Mouse (Mus musculus): ENCODE results near the gene Lamtor4. TPM values are rescaled to one million over a fixed set of nuclear protein-coding genes. Genes with fewer than 3 reads are reported as not detected.
A peak's percentile ranks its signal among the peaks of the same experiment; 100 is the strongest.

Gene Lamtor4
- polyA plus RNA-seq, 1 experiment from 2014 or later, result 38.9 TPM

GRCm38 (mm10) chr5:138234224-138234623, 21.1 kb upstream of the Lamtor4 start:
- DNase-seq (ENCODE audit: extremely low spot score, low spot score), result no peak
- no peaks in the 10 kb centered on the region for H3K27me3 ChIP-seq (ENCODE audit: poor library complexity, severe bottlenecking)
- no peak overlapping the region for H3K27ac ChIP-seq
- H3K9me3 ChIP-seq, result no peaks in the 10 kb centered on the region
- peaks cover 5% of the 10 kb centered on the region for H3K4me1 ChIP-seq
- H3K4me3 ChIP-seq, result no peak overlapping the region
- H3K36me3 ChIP-seq (replicated peaks), result no peaks in the 10 kb centered on the region

- no peaks in the 10 kb centered on the region for H3K36me3 ChIP-seq (replicated peaks)
- H3K27me3 ChIP-seq (ENCODE audit: poor library complexity, severe bottlenecking), result no peaks in the 10 kb centered on the region
- H3K9me3 ChIP-seq, result no peaks in the 10 kb centered on the region
- H3K4me3 ChIP-seq, result no peak overlapping the region
- DNase-seq (ENCODE audit: extremely low spot score, low spot score), result no peak
- H3K27ac ChIP-seq, result no peak overlapping the region
- 46% methylated on average over 2 of the region's 2 CpGs for WGBS
- H3K4me1 ChIP-seq, result no peaks in the 10 kb centered on the region
Observed at GRCm38 (mm10) chr5:138241511-138241910, 13.8 kb upstream of the Lamtor4 start.

- DNase-seq (ENCODE audit: extremely low spot score, low spot score), result no peak
- Histone ChIP-seq H3K4me3 (no peak overlapping the region), H3K9me3 (no peaks in the 10 kb centered on the region), H3K36me3 (replicated peaks) (no peaks in the 10 kb centered on the region), H3K27me3 (ENCODE audit: poor library complexity, severe bottlenecking) (no peaks in the 10 kb centered on the region), H3K27ac (no peak overlapping the region), H3K4me1 (peaks cover 14% of the 10 kb centered on the region)
- WGBS, result 87% methylated on average over 12 of the region's 12 CpGs
Observed at GRCm38 (mm10) chr5:138251144-138251543, 4.1 kb upstream of the Lamtor4 start.

GRCm38 (mm10) chr5:138253061-138253460, 2.2 kb upstream of the Lamtor4 start:
- H3K27ac ChIP-seq, result no peak overlapping the region
- no peaks in the 10 kb centered on the region for H3K27me3 ChIP-seq (ENCODE audit: poor library complexity, severe bottlenecking)
- peaks cover 7% of the 10 kb centered on the region for H3K36me3 ChIP-seq (replicated peaks)
- 90% methylated on average over 3 of the region's 3 CpGs for WGBS
- no peaks in the 10 kb centered on the region for H3K9me3 ChIP-seq
- peaks cover 23% of the 10 kb centered on the region for H3K4me1 ChIP-seq
- DNase-seq (ENCODE audit: extremely low spot score, low spot score), result no peak
- H3K4me3 ChIP-seq, result no peak overlapping the region

- H3K36me3 ChIP-seq (replicated peaks), result peaks cover 37% of the 10 kb centered on the region
- 23% methylated on average over 7 of the region's 7 CpGs for WGBS
- peak overlapping the region; percentile 78 for H3K4me3 ChIP-seq
- H3K9me3 ChIP-seq, result no peaks in the 10 kb centered on the region
- peaks cover 23% of the 10 kb centered on the region for H3K4me1 ChIP-seq
- H3K27me3 ChIP-seq (ENCODE audit: poor library complexity, severe bottlenecking), result no peaks in the 10 kb centered on the region
- no peak for DNase-seq (ENCODE audit: extremely low spot score, low spot score)
- peak overlapping the region; percentile 85 for H3K27ac ChIP-seq
Observed at GRCm38 (mm10) chr5:138256094-138256467, 799 bp downstream of the Lamtor4 start.

GRCm38 (mm10) chr5:138256966-138257584, 1.8 kb downstream of the Lamtor4 start:
- 91% methylated on average over 10 of the region's 10 CpGs for WGBS
- peaks cover 47% of the 10 kb centered on the region for H3K36me3 ChIP-seq (replicated peaks)
- no peak overlapping the region for H3K27ac ChIP-seq
- no peak for DNase-seq (ENCODE audit: extremely low spot score, low spot score)
- H3K4me1 ChIP-seq, result peaks cover 27% of the 10 kb centered on the region
- no peaks in the 10 kb centered on the region for H3K9me3 ChIP-seq
- H3K4me3 ChIP-seq, result no peak overlapping the region
- no peaks in the 10 kb centered on the region for H3K27me3 ChIP-seq (ENCODE audit: poor library complexity, severe bottlenecking)

- Histone ChIP-seq H3K4me1 (peaks cover 32% of the 10 kb centered on the region), H3K4me3 (no peak overlapping the region), H3K9me3 (no peaks in the 10 kb centered on the region), H3K27me3 (ENCODE audit: poor library complexity, severe bottlenecking) (no peaks in the 10 kb centered on the region), H3K36me3 (replicated peaks) (peaks cover 52% of the 10 kb centered on the region), H3K27ac (no peak overlapping the region)
- DNase-seq (ENCODE audit: extremely low spot score, low spot score), result no peak
- WGBS, result 95% methylated on average over 4 of the region's 4 CpGs
Observed at GRCm38 (mm10) chr5:138257585-138257978, 2.3 kb downstream of the Lamtor4 start.

- no peaks in the 10 kb centered on the region for H3K27me3 ChIP-seq (ENCODE audit: poor library complexity, severe bottlenecking)
- H3K36me3 ChIP-seq (replicated peaks), result peaks cover 52% of the 10 kb centered on the region
- H3K4me3 ChIP-seq, result no peak overlapping the region
- 93% methylated on average over 3 of the region's 3 CpGs for WGBS
- H3K9me3 ChIP-seq, result no peaks in the 10 kb centered on the region
- DNase-seq (ENCODE audit: extremely low spot score, low spot score), result no peak
- no peak overlapping the region for H3K27ac ChIP-seq
- peaks cover 37% of the 10 kb centered on the region for H3K4me1 ChIP-seq
Observed at GRCm38 (mm10) chr5:138258078-138258477, 2.8 kb downstream of the Lamtor4 start.

GRCm38 (mm10) chr5:138258542-138258941, 3.3 kb downstream of the Lamtor4 start:
- H3K27ac ChIP-seq, result no peak overlapping the region
- H3K27me3 ChIP-seq (ENCODE audit: poor library complexity, severe bottlenecking), result no peaks in the 10 kb centered on the region
- no peaks in the 10 kb centered on the region for H3K9me3 ChIP-seq
- peaks cover 52% of the 10 kb centered on the region for H3K36me3 ChIP-seq (replicated peaks)
- H3K4me1 ChIP-seq, result peaks cover 42% of the 10 kb centered on the region
- no peak overlapping the region for H3K4me3 ChIP-seq
- DNase-seq (ENCODE audit: extremely low spot score, low spot score), result no peak
- 83% methylated on average over 6 of the region's 6 CpGs for WGBS

- Histone ChIP-seq H3K4me1 (peaks cover 42% of the 10 kb centered on the region), H3K4me3 (no peak overlapping the region), H3K9me3 (no peaks in the 10 kb centered on the region), H3K27me3 (ENCODE audit: poor library complexity, severe bottlenecking) (no peaks in the 10 kb centered on the region), H3K27ac (no peak overlapping the region), H3K36me3 (replicated peaks) (peaks cover 52% of the 10 kb centered on the region)
- no peak for DNase-seq (ENCODE audit: extremely low spot score, low spot score)
- 73% methylated on average over 7 of the region's 7 CpGs for WGBS
Observed at GRCm38 (mm10) chr5:138258993-138259392, 3.7 kb downstream of the Lamtor4 start.

GRCm38 (mm10) chr5:138260051-138260450, 4.8 kb downstream of the Lamtor4 start:
- 88% methylated on average over 10 of the region's 10 CpGs for WGBS
- Histone ChIP-seq H3K36me3 (replicated peaks) (peaks cover 52% of the 10 kb centered on the region), H3K4me1 (peaks cover 46% of the 10 kb centered on the region), H3K9me3 (no peaks in the 10 kb centered on the region), H3K4me3 (no peak overlapping the region), H3K27ac (no peak overlapping the region), H3K27me3 (ENCODE audit: poor library complexity, severe bottlenecking) (no peaks in the 10 kb centered on the region)
- DNase-seq (ENCODE audit: extremely low spot score, low spot score), result no peak

GRCm38 (mm10) chr5:138260834-138261233, 5.6 kb downstream of the Lamtor4 start:
- H3K27me3 ChIP-seq (ENCODE audit: poor library complexity, severe bottlenecking), result no peaks in the 10 kb centered on the region
- H3K4me1 ChIP-seq, result peaks cover 41% of the 10 kb centered on the region
- 90% methylated on average over 11 of the region's 11 CpGs for WGBS
- no peak for DNase-seq (ENCODE audit: extremely low spot score, low spot score)
- H3K36me3 ChIP-seq (replicated peaks), result peaks cover 58% of the 10 kb centered on the region
- H3K27ac ChIP-seq, result no peak overlapping the region
- H3K9me3 ChIP-seq, result no peaks in the 10 kb centered on the region
- peak overlapping the region; percentile 1; the same call in 1 of the 2 replicates for H3K4me3 ChIP-seq

- H3K27ac ChIP-seq, result no peak overlapping the region
- H3K4me1 ChIP-seq, result peaks cover 30% of the 10 kb centered on the region
- DNase-seq (ENCODE audit: extremely low spot score, low spot score), result no peak
- no peaks in the 10 kb centered on the region for H3K9me3 ChIP-seq
- H3K27me3 ChIP-seq (ENCODE audit: poor library complexity, severe bottlenecking), result no peaks in the 10 kb centered on the region
- peak overlapping the region; percentile 99; the same call in 1 of the 2 replicates for H3K4me3 ChIP-seq
- H3K36me3 ChIP-seq (replicated peaks), result peaks cover 66% of the 10 kb centered on the region
- 74% methylated on average over 4 of the region's 4 CpGs for WGBS
Observed at GRCm38 (mm10) chr5:138262001-138262400, 6.7 kb downstream of the Lamtor4 start.

All from forebrain, embryonic 10.5 days (tissue).